Mouse (Mus musculus) MEL (cell line): Measurements from ENCODE around the gene Cpm.

Source experiments
- CTCF ChIP-seq, 3 experiments: IDR thresholded peaks in 2 of 3; conservative IDR thresholded peaks in 1 of 3; 2 replicates each; pipeline ENCODE4 v1.5.1; 2011 to 2012; ENCODE audit warnings: low read length in 3 of 3, low read depth in 2 of 3, mild to moderate bottlenecking in 2 of 3, improper control_type of control experiment in 1 of 3, inconsistent platforms in 1 of 3, mixed read lengths in 1 of 3, moderate library complexity in 1 of 3; ENCODE audit not compliant: control insufficient read depth in 1 of 3, insufficient read depth in 1 of 3, poor library complexity in 1 of 3, severe bottlenecking in 1 of 3
- HCFC1 ChIP-seq: IDR thresholded peaks from 2 replicates; pipeline ENCODE4 v1.6.1; 2012; ENCODE audit warnings: low read depth, mild to moderate bottlenecking, inconsistent platforms, low read length, improper control_type of control experiment, moderate library complexity
- JUND ChIP-seq: IDR thresholded peaks from 2 replicates; pipeline ENCODE4 v1.6.1; 2011; ENCODE audit warnings: low read depth, mild to moderate bottlenecking, improper control_type of control experiment, low read length
- POLR2AphosphoS2 ChIP-seq: IDR thresholded peaks from 2 replicates; pipeline ENCODE4 v1.6.1; 2011; ENCODE audit warnings: low read length, improper control_type of control experiment
- TAL1 ChIP-seq: IDR thresholded peaks from 2 replicates; pipeline ENCODE4 v1.6.1; 2012; ENCODE audit warnings: mild to moderate bottlenecking, inconsistent platforms, low read length, moderate library complexity, mixed read lengths
- ZKSCAN1 ChIP-seq: IDR thresholded peaks from 2 replicates; pipeline ENCODE4 v1.6.1; 2012; ENCODE audit warnings: low read depth, mild to moderate bottlenecking, inconsistent platforms, low read length, improper control_type of control experiment, moderate library complexity

GRCm38 (mm10) chr10:117643711-117644428 lies 14.6 kb downstream of the Cpm start:
- no peak for TF ChIP-seq HCFC1
- no peak for TF ChIP-seq TAL1
- no peak for TF ChIP-seq CTCF (IDR thresholded peaks at IDR 0.05 in 2 of 3, conservative IDR thresholded peaks at IDR 0.05 in 1 of 3; ENCODE audit: control insufficient read depth in 1 of 3, insufficient read depth in 1 of 3, low read depth in 2 of 3, low read length in 3 of 3, poor library complexity in 1 of 3, severe bottlenecking in 1 of 3)
- no peak for TF ChIP-seq ZKSCAN1
- no peak for TF ChIP-seq POLR2AphosphoS2
- TF ChIP-seq JUND: no peak
